Mouse (Mus musculus): Measurements from ENCODE around the gene Sox8. TPM values are rescaled to one million over a fixed set of nuclear protein-coding genes. Genes with fewer than 3 reads are reported as not detected.

The Sox8 gene
- 1 to 10 TPM; 7.2 to 8.8 TPM for total RNA-seq (2021)
- long read RNA-seq, experiment 1, transcript Sox8-201 (3 exons, 3,000 nt): major isoform, 5 of 8 reads
- long read RNA-seq, experiment 1, partial matches to known transcripts: 2 of 8 reads
- long read RNA-seq, experiment 1, other reads (novel, unspliced or antisense): 1 of 8 reads
- long read RNA-seq, experiment 2, transcript Sox8-201 (3 exons, 3,000 nt): major isoform, 6 of 6 reads
- long read RNA-seq, experiment 2, partial matches to known transcripts: 0 of 6 reads
- long read RNA-seq, experiment 2, other reads (novel, unspliced or antisense): 0 of 6 reads

DNA sequence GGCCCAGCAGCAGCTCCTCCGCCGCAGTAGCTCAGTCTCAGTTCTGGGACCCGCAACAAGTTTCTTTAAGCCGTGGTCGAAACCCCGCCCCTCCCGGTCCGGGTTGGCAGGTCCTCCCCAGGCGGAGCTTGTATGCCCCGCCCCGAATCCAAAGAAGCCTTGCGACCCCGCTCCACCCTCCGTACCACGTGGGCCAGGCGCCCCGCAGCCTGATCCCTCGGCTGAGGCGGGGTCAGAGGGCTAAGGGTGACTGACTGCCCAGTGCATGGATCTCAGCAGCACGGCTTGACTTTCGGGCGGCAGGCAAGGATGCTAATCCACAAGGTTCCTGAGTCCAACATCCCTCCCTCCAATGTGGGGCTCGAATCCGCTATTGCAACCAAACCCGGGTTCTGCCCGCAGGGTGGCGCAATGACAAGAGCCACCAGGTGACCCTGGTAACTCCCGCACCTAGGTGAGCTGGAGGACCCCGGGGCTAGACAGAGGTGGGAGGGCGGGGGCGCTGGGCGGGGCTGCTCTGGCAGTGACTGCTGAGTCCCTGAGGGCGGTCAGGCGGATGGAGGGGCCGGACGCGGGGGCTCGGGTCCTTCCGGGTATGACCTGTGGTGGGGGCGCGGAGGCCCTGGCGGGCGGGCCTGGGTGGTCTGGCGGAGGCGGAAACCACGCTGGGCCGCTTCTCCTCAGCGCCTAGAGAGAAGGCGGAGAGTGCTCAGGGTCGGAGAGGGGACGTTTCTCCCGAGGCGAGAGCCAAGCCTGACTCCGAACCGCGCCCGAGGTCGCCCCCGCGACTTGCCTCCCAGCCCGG is at the start of gene Sox8:
Gene Sox8 (minus strand): TSS at position 39 of the 805 bp plus-strand sequence.
- DNase-seq: peak; percentile 91
- intact Hi-C loops (cut with DNase I; ENCODE audit: low total_unique reads): no loop called here

- intact Hi-C loops (cut with DNase I; ENCODE audit: low total_unique reads): no loop called here
- DNase-seq: no peak
Observed at GRCm38 (mm10) chr17:25618508-25619056, 48.1 kb upstream of the Sox8 start.

- intact Hi-C loops (cut with DNase I; ENCODE audit: low total_unique reads): no loop called here
- DNase-seq: no peak
Observed at GRCm38 (mm10) chr17:25614723-25615510, 44.4 kb upstream of the Sox8 start.

- intact Hi-C loops (cut with DNase I; ENCODE audit: low total_unique reads): no loop called here
- no peak for DNase-seq
Observed at GRCm38 (mm10) chr17:25613323-25613722, 42.8 kb upstream of the Sox8 start.

- intact Hi-C loops (cut with DNase I; ENCODE audit: low total_unique reads): no loop called here
- no peak for DNase-seq
Observed at GRCm38 (mm10) chr17:25612537-25612936, 42.1 kb upstream of the Sox8 start.

GRCm38 (mm10) chr17:25610151-25610550 is 39.7 kb upstream of the Sox8 start:
- intact Hi-C loops (cut with DNase I; ENCODE audit: low total_unique reads): no loop called here
- no peak for DNase-seq

DNA sequence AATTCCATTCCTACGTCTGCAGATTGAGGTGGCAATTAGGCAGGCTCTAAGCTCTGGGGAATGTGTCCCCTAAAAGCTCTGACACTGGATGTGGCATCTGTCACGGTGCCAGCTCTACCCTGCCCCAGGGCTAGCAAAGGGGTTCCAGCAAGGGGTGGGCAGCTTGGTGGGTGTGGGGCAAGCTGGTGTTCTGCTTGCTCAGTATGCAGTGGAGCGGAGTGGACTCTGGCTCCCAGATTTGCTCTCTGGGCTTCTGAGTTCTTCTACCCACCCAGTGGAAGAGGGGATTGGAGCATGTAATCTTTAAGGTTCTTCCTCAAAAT is 39.0 kb upstream of the Sox8 start:
- intact Hi-C loops (cut with DNase I; ENCODE audit: low total_unique reads): no loop called here
- no peak for DNase-seq

DNA sequence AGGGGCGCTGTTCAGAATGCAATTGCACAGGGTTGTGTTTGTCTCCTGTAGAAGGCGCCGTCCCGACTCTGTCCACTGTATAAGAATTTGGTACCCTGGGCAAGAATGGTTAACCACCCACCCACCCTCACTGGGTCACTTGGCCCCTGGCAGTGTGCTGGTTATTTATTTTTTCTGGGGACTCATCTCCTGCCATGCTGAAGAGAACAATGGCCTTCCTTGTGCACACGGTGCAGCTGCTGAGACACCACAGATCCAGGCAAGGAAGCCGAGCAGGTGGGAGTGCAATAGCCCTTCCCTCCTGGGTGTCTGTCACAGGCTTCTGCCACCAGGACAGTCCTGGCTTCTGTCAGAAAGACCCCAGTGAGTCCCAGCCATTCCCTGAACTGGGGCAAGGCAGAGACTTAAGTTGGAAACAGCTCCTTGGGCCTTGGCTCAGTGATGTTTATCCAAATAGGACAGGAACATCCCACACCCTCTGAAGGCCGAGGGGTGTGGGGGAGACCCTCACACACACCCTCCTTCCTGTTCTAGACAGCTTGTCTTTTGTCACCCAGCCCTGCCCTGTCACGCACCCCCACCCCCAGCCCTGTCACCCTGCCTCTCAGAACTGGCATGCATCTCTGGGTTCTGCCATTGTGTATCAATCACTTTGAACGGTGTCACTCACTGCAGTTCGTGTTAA is 38.5 kb upstream of the Sox8 start:
- no peak for DNase-seq
- intact Hi-C loops (cut with DNase I; ENCODE audit: low total_unique reads): no loop called here

DNA sequence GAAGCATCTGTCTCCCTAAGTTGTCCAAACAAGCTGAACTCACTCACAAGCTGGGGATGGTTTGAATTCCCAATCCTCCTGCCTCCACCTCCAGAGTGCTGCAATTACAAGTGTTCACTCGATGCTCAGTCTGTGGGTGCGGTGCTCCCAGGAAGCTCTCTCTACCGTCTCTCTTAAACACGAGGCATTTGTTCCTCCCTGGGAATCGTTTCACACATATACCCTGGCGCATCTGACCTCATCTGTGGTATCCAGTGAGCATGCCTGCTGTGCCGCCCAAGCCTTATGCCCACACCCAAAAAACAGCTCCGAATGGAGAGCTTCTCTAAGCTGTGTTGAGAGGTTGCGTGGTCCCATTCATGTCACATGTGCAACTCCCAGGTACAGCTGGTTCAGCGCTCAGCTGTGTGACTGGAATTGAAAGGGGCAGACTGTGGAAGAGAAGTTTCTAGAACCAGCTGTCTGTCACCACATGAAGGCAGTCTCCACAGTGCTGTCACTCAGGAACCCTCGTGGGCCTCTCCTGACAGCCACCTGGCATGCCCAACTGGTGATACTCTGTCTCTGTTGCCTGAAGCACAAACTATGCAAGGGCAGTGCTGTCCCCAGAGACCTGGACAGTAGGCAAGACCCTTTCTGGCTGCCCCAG is 37.8 kb upstream of the Sox8 start:
- no peak for DNase-seq
- intact Hi-C loops (cut with DNase I; ENCODE audit: low total_unique reads): no loop called here

DNA sequence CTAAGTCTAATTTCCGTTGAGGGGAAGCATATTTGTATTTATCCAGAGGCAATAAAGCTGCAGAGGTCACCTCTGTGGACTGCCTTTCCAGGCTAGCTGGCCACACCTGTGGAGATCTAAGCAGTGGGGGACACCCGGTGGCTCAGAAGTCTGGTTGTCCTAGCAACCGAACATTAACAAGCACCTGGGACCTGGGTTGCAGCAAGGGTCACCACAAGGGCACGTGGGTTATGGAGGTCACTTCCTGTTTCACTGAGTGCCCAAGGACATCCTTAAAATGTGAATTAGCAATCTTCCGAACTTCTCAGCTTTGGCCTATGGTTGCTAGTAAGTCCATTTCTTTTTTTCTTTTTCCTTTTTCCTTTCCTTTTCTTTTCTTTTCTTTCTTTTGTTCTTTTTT is 33.7 kb upstream of the Sox8 start:
- intact Hi-C loops (cut with DNase I; ENCODE audit: low total_unique reads): no loop called here

DNA sequence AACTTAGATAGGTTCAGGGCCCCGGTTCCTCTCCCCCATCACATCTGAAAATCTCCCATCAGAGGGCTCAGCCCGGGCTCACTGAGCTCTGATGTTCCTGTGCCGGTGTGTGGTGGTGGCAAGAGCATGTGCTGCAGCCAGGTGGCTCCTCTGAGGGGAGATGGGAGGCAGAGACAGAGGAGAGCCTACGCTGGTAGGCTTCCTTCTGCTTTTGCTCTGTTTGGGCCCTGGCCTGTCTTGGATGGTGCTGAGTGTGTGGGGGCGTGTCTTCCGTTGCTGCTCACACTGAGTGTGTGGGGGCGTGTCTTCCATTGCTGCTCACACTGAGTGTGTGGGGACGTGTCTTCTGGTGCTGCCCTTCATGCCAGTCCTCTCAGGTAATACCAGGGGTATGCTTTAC is 31.9 kb upstream of the Sox8 start:
- intact Hi-C loops (cut with DNase I; ENCODE audit: low total_unique reads): no loop called here
- no peak for DNase-seq

More for the DNA sequence above, 33.7 kb upstream of the Sox8 start:
- no peak for DNase-seq

GRCm38 (mm10) chr17:25597537-25597936 is 27.1 kb upstream of the Sox8 start:
- DNase-seq: no peak
- intact Hi-C loops (cut with DNase I; ENCODE audit: low total_unique reads): no loop called here

GRCm38 (mm10) chr17:25595495-25595894 is 25.0 kb upstream of the Sox8 start:
- DNase-seq: no peak

DNA sequence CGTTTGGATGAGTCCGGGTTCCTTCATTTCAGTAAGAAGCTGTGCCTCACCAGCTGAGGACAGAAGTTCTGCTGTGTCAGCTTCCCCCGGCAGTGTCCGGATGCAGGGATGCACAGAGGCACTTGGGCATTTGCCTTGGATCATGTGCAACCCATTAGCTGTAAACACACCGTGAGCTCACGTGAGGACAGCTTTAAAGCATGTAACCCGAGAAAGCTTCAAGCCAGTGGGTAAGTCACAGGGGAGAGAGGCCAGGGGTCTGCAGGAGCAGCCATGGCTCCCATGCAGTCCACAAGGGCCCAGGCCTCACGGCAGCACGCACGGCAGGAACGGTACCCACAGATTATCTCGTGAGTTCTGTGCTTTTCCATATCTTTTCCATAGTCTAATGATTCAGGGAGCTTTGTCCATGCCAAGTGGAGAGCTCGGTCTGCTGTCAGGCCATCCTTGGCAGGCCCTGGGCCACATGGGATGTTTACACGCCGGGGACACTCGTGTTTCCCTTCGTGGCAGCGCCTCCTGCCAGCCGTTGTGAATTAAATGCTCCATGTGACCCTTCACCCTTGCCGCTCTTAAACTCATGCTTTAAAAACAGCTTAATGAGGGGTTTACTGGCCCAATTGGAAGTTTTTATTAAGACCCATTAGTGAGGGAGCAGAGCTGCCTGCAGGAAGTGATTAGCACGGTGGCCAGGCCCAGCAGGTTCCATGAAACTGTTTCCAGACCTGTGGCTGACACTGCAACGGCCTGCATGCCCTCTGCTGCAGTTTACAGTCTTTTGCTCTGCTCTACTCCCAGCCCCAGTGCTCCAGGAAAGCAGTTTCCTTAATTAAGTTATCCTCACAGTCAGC is 23.1 kb upstream of the Sox8 start:
- DNase-seq: no peak
- intact Hi-C loops (cut with DNase I; ENCODE audit: low total_unique reads): no loop called here

More at GRCm38 (mm10) chr17:25595495-25595894, 25.0 kb upstream of the Sox8 start:
- intact Hi-C loops (cut with DNase I; ENCODE audit: low total_unique reads): no loop called here

DNA sequence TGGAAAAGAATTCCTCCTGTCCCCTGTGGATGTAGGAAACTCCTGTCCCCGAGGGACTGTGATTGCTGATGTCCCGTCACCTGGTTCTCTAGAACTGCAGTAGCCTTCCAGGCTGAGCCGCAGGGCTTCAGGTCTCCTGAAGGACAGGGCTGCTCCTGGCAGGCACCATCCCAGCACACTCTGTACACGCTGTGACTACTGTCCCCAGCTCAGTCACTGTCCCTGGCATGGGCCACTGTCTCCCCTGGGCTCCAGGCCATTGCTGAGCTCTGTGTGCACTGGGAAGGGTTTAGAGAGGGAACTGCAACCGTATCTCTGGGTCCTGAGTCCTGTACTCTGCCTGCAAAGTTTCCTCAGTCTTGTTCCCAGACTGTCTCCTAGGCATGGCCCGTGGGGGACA is 21.9 kb upstream of the Sox8 start:
- intact Hi-C loops (cut with DNase I; ENCODE audit: low total_unique reads): no loop called here
- DNase-seq: peak; percentile 55

DNA sequence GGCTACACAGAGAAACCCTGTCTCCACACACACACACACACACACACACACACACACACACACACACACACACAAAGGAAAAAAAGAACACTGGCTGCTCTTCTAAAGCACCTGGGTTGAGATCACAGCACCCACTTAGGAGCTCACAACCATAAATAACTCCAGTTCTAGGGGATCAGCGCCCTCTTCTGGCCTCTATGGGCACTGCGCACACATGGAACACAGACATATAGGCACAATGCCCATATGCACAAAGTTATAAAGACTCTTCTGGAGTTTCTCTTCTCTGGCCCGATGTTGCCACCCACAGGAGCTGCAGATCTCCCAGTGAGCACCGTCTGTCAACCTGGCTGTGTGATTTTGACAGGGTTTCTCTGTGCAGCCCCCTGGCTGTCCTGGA is 20.5 kb upstream of the Sox8 start:
- intact Hi-C loops (cut with DNase I; ENCODE audit: low total_unique reads): no loop called here
- DNase-seq: no peak

- intact Hi-C loops (cut with DNase I; ENCODE audit: low total_unique reads): no loop called here
Observed at GRCm38 (mm10) chr17:25590068-25590467, 19.6 kb upstream of the Sox8 start.

GRCm38 (mm10) chr17:25584646-25585045 is 14.2 kb upstream of the Sox8 start:
- intact Hi-C loops (cut with DNase I; ENCODE audit: low total_unique reads): no loop called here
- no peak for DNase-seq

More at GRCm38 (mm10) chr17:25590068-25590467, 19.6 kb upstream of the Sox8 start:
- no peak for DNase-seq

Measured in gastrocnemius, postnatal 14 days (tissue).